Mouse (Mus musculus): Measurements from ENCODE around the gene Zfp219. TPM values are rescaled to one million over a fixed set of nuclear protein-coding genes. Genes with fewer than 3 reads are reported as not detected.

Zfp219 gene
- polyA plus RNA-seq, 1 experiment from 2014 or later = 31.9 TPM

- peak overlapping the region; percentile 32; the same call in 1 of the 2 replicates for H3K9ac ChIP-seq (ENCODE audit: low read length)
- peak overlapping the region; percentile 45 for H3K4me2 ChIP-seq (ENCODE audit: low read length)
- no peaks in the 10 kb centered on the region for H3K27me3 ChIP-seq (replicated peaks; ENCODE audit: control insufficient read depth, insufficient read depth, low read length)
- WGBS = 5% methylated on average over 9 of the region's 9 CpGs
- peaks cover 35% of the 10 kb centered on the region for H3K4me1 ChIP-seq (replicated peaks; ENCODE audit: control insufficient read depth, insufficient read depth, low read length)
- peak overlapping the region; percentile 80 for H3K27ac ChIP-seq (ENCODE audit: low read depth)
- H3K36me3 ChIP-seq (ENCODE audit: control insufficient read depth, insufficient read depth, low read length) = peaks cover 33% of the 10 kb centered on the region
- no peaks in the 10 kb centered on the region for H3K9me3 ChIP-seq (ENCODE audit: control insufficient read depth, low read length)
- peak overlapping the region; percentile 16 for H3K4me3 ChIP-seq (ENCODE audit: low read depth, low read length)
- ATAC-seq (replicated peaks; ENCODE audit: low FRiP score, low TSS enrichment, low read depth) = peak; percentile 38
- DNase-seq (ENCODE audit: low spot score) = peak; percentile 73
These were observed 10.0 kb downstream of the Zfp219 start for GRCm38 (mm10) chr14:52010446-52011111.

GRCm38 (mm10) chr14:52009841-52010240, 10.7 kb downstream of the Zfp219 start:
- H3K4me3 ChIP-seq (ENCODE audit: low read depth, low read length) = no peak overlapping the region
- peaks cover 41% of the 10 kb centered on the region for H3K36me3 ChIP-seq (ENCODE audit: control insufficient read depth, insufficient read depth, low read length)
- H3K4me2 ChIP-seq (ENCODE audit: low read length) = peak overlapping the region; percentile 45; the same call in 1 of the 2 replicates
- H3K9ac ChIP-seq (ENCODE audit: low read length) = no peak overlapping the region
- H3K27ac ChIP-seq (ENCODE audit: low read depth) = no peak overlapping the region
- ATAC-seq (replicated peaks; ENCODE audit: low FRiP score, low TSS enrichment, low read depth) (no peak), DNase-seq (ENCODE audit: low spot score) (no peak)
- no peaks in the 10 kb centered on the region for H3K9me3 ChIP-seq (ENCODE audit: control insufficient read depth, low read length)
- H3K4me1 ChIP-seq (replicated peaks; ENCODE audit: control insufficient read depth, insufficient read depth, low read length) = peaks cover 31% of the 10 kb centered on the region
- no peaks in the 10 kb centered on the region for H3K27me3 ChIP-seq (replicated peaks; ENCODE audit: control insufficient read depth, insufficient read depth, low read length)
- 70% methylated on average over 6 of the region's 6 CpGs for WGBS

- H3K4me2 ChIP-seq (ENCODE audit: low read length) = no peak overlapping the region
- H3K27ac ChIP-seq (ENCODE audit: low read depth) = no peak overlapping the region
- WGBS = 60% methylated on average over 26 of the region's 26 CpGs
- H3K9me3 ChIP-seq (ENCODE audit: control insufficient read depth, low read length) = no peaks in the 10 kb centered on the region
- no peak overlapping the region for H3K4me3 ChIP-seq (ENCODE audit: low read depth, low read length)
- DNase-seq (ENCODE audit: low spot score) = no peak
- H3K27me3 ChIP-seq (replicated peaks; ENCODE audit: control insufficient read depth, insufficient read depth, low read length) = no peaks in the 10 kb centered on the region
- H3K9ac ChIP-seq (ENCODE audit: low read length) = no peak overlapping the region
- peaks cover 45% of the 10 kb centered on the region for H3K36me3 ChIP-seq (ENCODE audit: control insufficient read depth, insufficient read depth, low read length)
- peaks cover 31% of the 10 kb centered on the region for H3K4me1 ChIP-seq (replicated peaks; ENCODE audit: control insufficient read depth, insufficient read depth, low read length)
- no peak for ATAC-seq (replicated peaks; ENCODE audit: low FRiP score, low TSS enrichment, low read depth)
These were observed 11.2 kb downstream of the Zfp219 start for GRCm38 (mm10) chr14:52009361-52009760.

- H3K36me3 ChIP-seq (ENCODE audit: control insufficient read depth, insufficient read depth, low read length) = peaks cover 53% of the 10 kb centered on the region
- H3K9me3 ChIP-seq (ENCODE audit: control insufficient read depth, low read length) = no peaks in the 10 kb centered on the region
- no peak overlapping the region for H3K27ac ChIP-seq (ENCODE audit: low read depth)
- peak; percentile 94 for DNase-seq (ENCODE audit: low spot score)
- no peaks in the 10 kb centered on the region for H3K27me3 ChIP-seq (replicated peaks; ENCODE audit: control insufficient read depth, insufficient read depth, low read length)
- 56% methylated on average over 38 of the region's 38 CpGs for WGBS
- peak; percentile 51 for ATAC-seq (replicated peaks; ENCODE audit: low FRiP score, low TSS enrichment, low read depth)
- no peak overlapping the region for H3K9ac ChIP-seq (ENCODE audit: low read length)
- H3K4me2 ChIP-seq (ENCODE audit: low read length) = no peak overlapping the region
- peaks cover 31% of the 10 kb centered on the region for H3K4me1 ChIP-seq (replicated peaks; ENCODE audit: control insufficient read depth, insufficient read depth, low read length)
- no peak overlapping the region for H3K4me3 ChIP-seq (ENCODE audit: low read depth, low read length)
These were observed 12.0 kb downstream of the Zfp219 start for GRCm38 (mm10) chr14:52008321-52009203.

- no peaks in the 10 kb centered on the region for H3K27me3 ChIP-seq (replicated peaks; ENCODE audit: control insufficient read depth, insufficient read depth, low read length)
- H3K4me3 ChIP-seq (ENCODE audit: low read depth, low read length) = no peak overlapping the region
- WGBS = 95% methylated on average over 18 of the region's 23 CpGs
- H3K36me3 ChIP-seq (ENCODE audit: control insufficient read depth, insufficient read depth, low read length) = peaks cover 71% of the 10 kb centered on the region
- no peaks in the 10 kb centered on the region for H3K9me3 ChIP-seq (ENCODE audit: control insufficient read depth, low read length)
- no peak overlapping the region for H3K27ac ChIP-seq (ENCODE audit: low read depth)
- H3K4me1 ChIP-seq (replicated peaks; ENCODE audit: control insufficient read depth, insufficient read depth, low read length) = peaks cover 21% of the 10 kb centered on the region
- no peak overlapping the region for H3K4me2 ChIP-seq (ENCODE audit: low read length)
- no peak for ATAC-seq (replicated peaks; ENCODE audit: low FRiP score, low TSS enrichment, low read depth)
- DNase-seq (ENCODE audit: low spot score) = no peak
- H3K9ac ChIP-seq (ENCODE audit: low read length) = no peak overlapping the region
These were observed 13.8 kb downstream of the Zfp219 start for GRCm38 (mm10) chr14:52006771-52007170.

- DNase-seq (ENCODE audit: low spot score) = no peak
- Histone ChIP-seq H3K9me3 (ENCODE audit: control insufficient read depth, low read length) (no peaks in the 10 kb centered on the region), H3K4me3 (ENCODE audit: low read depth, low read length) (no peak overlapping the region), H3K27ac (ENCODE audit: low read depth) (no peak overlapping the region), H3K27me3 (replicated peaks; ENCODE audit: control insufficient read depth, insufficient read depth, low read length) (no peaks in the 10 kb centered on the region), H3K9ac (ENCODE audit: low read length) (0 out of 2 replicates have a peak overlapping the region, but pooled peaks have one; percentile 3), H3K36me3 (ENCODE audit: control insufficient read depth, insufficient read depth, low read length) (peaks cover 74% of the 10 kb centered on the region), H3K4me2 (ENCODE audit: low read length) (no peak overlapping the region), H3K4me1 (replicated peaks; ENCODE audit: control insufficient read depth, insufficient read depth, low read length) (peaks cover 21% of the 10 kb centered on the region)
- 75% methylated on average over 8 of the region's 8 CpGs for WGBS
- ATAC-seq (replicated peaks; ENCODE audit: low FRiP score, low TSS enrichment, low read depth) = no peak
These were observed 14.3 kb downstream of the Zfp219 start for GRCm38 (mm10) chr14:52006241-52006640.

GRCm38 (mm10) chr14:52005616-52006015, 14.9 kb downstream of the Zfp219 start:
- Histone ChIP-seq H3K4me1 (replicated peaks; ENCODE audit: control insufficient read depth, insufficient read depth, low read length) (peaks cover 15% of the 10 kb centered on the region), H3K27ac (ENCODE audit: low read depth) (no peak overlapping the region), H3K27me3 (replicated peaks; ENCODE audit: control insufficient read depth, insufficient read depth, low read length) (no peaks in the 10 kb centered on the region), H3K36me3 (ENCODE audit: control insufficient read depth, insufficient read depth, low read length) (peaks cover 80% of the 10 kb centered on the region), H3K9me3 (ENCODE audit: control insufficient read depth, low read length) (no peaks in the 10 kb centered on the region), H3K4me3 (ENCODE audit: low read depth, low read length) (no peak overlapping the region), H3K9ac (ENCODE audit: low read length) (no peak overlapping the region), H3K4me2 (ENCODE audit: low read length) (no peak overlapping the region)
- DNase-seq (ENCODE audit: low spot score) = no peak
- WGBS = 77% methylated on average over 6 of the region's 6 CpGs
- ATAC-seq (replicated peaks; ENCODE audit: low FRiP score, low TSS enrichment, low read depth) = no peak

- Histone ChIP-seq H3K4me2 (ENCODE audit: low read length) (no peak overlapping the region), H3K36me3 (ENCODE audit: control insufficient read depth, insufficient read depth, low read length) (peaks cover 85% of the 10 kb centered on the region), H3K27ac (ENCODE audit: low read depth) (no peak overlapping the region), H3K9ac (ENCODE audit: low read length) (no peak overlapping the region), H3K27me3 (replicated peaks; ENCODE audit: control insufficient read depth, insufficient read depth, low read length) (no peaks in the 10 kb centered on the region), H3K4me3 (ENCODE audit: low read depth, low read length) (no peak overlapping the region), H3K9me3 (ENCODE audit: control insufficient read depth, low read length) (no peaks in the 10 kb centered on the region), H3K4me1 (replicated peaks; ENCODE audit: control insufficient read depth, insufficient read depth, low read length) (peaks cover 10% of the 10 kb centered on the region)
- DNase-seq (ENCODE audit: low spot score) = no peak
- 74% methylated on average over 7 of the region's 7 CpGs for whole genome bisulfite sequencing
- no peak for ATAC-seq (replicated peaks; ENCODE audit: low FRiP score, low TSS enrichment, low read depth)
These were observed 15.4 kb downstream of the Zfp219 start for GRCm38 (mm10) chr14:52005141-52005540.
